Mouse (Mus musculus) urinary bladder, adult 18-20 months (tissue): ENCODE measurements at regions not wholly inside any gene's neighbourhood (a gene's known extent, or its start where the extent isn't known, plus 50 kb on each side); places are given as distances from the start of the nearest gene placed in this dataset.

ENCODE experiments used
- DNase-seq, 2 experiments: peaks; one replicate each; pipeline ENCODE4 v3.0.0; 2022; ENCODE audit warnings: low spot score in 2 of 2, mixed read lengths in 2 of 2

- DNase-seq, result no peak
Measured at GRCm38 (mm10) chr9:116366713-116367112, 191.6 kb upstream of the Tgfbr2 start.

- DNase-seq, result no peak
Measured at GRCm38 (mm10) chr9:116366193-116366592, 191.0 kb upstream of the Tgfbr2 start.

GRCm38 (mm10) chr9:116365701-116366100 lies 190.5 kb upstream of the Tgfbr2 start:
- DNase-seq, result no peak

- no peak for DNase-seq
Measured at GRCm38 (mm10) chr9:116365016-116365685, 190.0 kb upstream of the Tgfbr2 start.

GRCm38 (mm10) chr9:116361092-116361491 lies 185.9 kb upstream of the Tgfbr2 start:
- DNase-seq, result no peak

GRCm38 (mm10) chr9:116354056-116354732 lies 179.0 kb upstream of the Tgfbr2 start:
- DNase-seq, result no peak

GRCm38 (mm10) chr9:116352801-116353494 lies 177.8 kb upstream of the Tgfbr2 start:
- DNase-seq, result peak in 1 of 2 experiments; percentile 59

GRCm38 (mm10) chr9:116350804-116351547 lies 175.8 kb upstream of the Tgfbr2 start:
- no peak for DNase-seq

- DNase-seq, result no peak
Measured at GRCm38 (mm10) chr9:116347021-116347420, 171.9 kb upstream of the Tgfbr2 start.

GRCm38 (mm10) chr9:116346495-116346894 lies 171.3 kb upstream of the Tgfbr2 start:
- DNase-seq, result no peak

GRCm38 (mm10) chr9:116343086-116343481 lies 167.9 kb upstream of the Tgfbr2 start:
- no peak for DNase-seq

- DNase-seq, result no peak
Measured at GRCm38 (mm10) chr9:116342446-116343085, 167.4 kb upstream of the Tgfbr2 start.

- no peak for DNase-seq
Measured at GRCm38 (mm10) chr9:116342009-116342408, 166.8 kb upstream of the Tgfbr2 start.

GRCm38 (mm10) chr9:116340952-116341351 lies 165.8 kb upstream of the Tgfbr2 start:
- DNase-seq, result no peak

GRCm38 (mm10) chr9:116338729-116339100 lies 163.6 kb upstream of the Tgfbr2 start:
- no peak for DNase-seq

GRCm38 (mm10) chr9:116338093-116338728 lies 163.1 kb upstream of the Tgfbr2 start:
- DNase-seq, result no peak

GRCm38 (mm10) chr9:116337446-116338010 lies 162.4 kb upstream of the Tgfbr2 start:
- no peak for DNase-seq

- no peak for DNase-seq
Measured at GRCm38 (mm10) chr9:116335561-116336478, 160.7 kb upstream of the Tgfbr2 start.

- DNase-seq, result no peak
Measured at GRCm38 (mm10) chr9:116333956-116334463, 158.8 kb upstream of the Tgfbr2 start.
